ENCODE assay signal across 9 mouse cellular contexts in genomic region chr9:65552141-65552540, GRCm38 (mm10). TPM values are rescaled to one million over a fixed set of nuclear protein-coding genes. Genes with fewer than 3 reads are reported as not detected.
DNase-seq lines count a peak whose midpoint lies in the region; ATAC-seq and TF ChIP-seq lines count a peak whose summit lies in the region.
"Had no signal": no experiment of that assay in that cellular context is flagged by ENCODE, and none has a peak within 500 bp of the region (broad histone marks: within the 10 kb centered on the region; RNA-seq: fewer than 3 reads in every experiment).

No protein-coding gene starts in this region.

- no peak overlapping the region for H3K4me2 ChIP-seq in heart, embryonic 11.5 days
- H3K4me2 ChIP-seq in heart, postnatal 0 days (ENCODE audit: low read depth, low read length), result no peak overlapping the region
- no peak overlapping the region for H3K4me2 ChIP-seq in liver, postnatal 0 days (ENCODE audit: low read depth, low read length)

- intact Hi-C loops in left cerebral cortex, postnatal 10 days (cut with DNase I), result no loop called here

- no peak overlapping the region for H3K4me3 ChIP-seq in heart, embryonic 10.5 days
- no peak overlapping the region for H3K4me3 ChIP-seq in heart, embryonic 11.5 days (ENCODE audit: low read depth, low read length)
- no peak overlapping the region for H3K4me3 ChIP-seq in heart, postnatal 0 days (ENCODE audit: low read depth, low read length)
- H3K4me3 ChIP-seq in liver, postnatal 0 days (ENCODE audit: low read depth, low read length), result no peak overlapping the region

- H3K9ac ChIP-seq in heart, embryonic 11.5 days (ENCODE audit: low read depth, low read length), result no peak overlapping the region
- H3K9ac ChIP-seq in heart, postnatal 0 days (replicated peaks; ENCODE audit: low read depth, low read length), result no peak overlapping the region
- no peak overlapping the region for H3K9ac ChIP-seq in liver, postnatal 0 days (replicated peaks)

- peaks cover 60% of the 10 kb centered on the region for H3K4me1 ChIP-seq in heart, embryonic 10.5 days
- peaks cover 39% of the 10 kb centered on the region for H3K4me1 ChIP-seq in heart, embryonic 11.5 days (ENCODE audit: control insufficient read depth, insufficient read depth, low read length)
- H3K4me1 ChIP-seq in heart, postnatal 0 days (ENCODE audit: control insufficient read depth, insufficient read depth), result peaks cover 25% of the 10 kb centered on the region
- H3K4me1 ChIP-seq in liver, postnatal 0 days (ENCODE audit: insufficient read depth), result peaks cover 71% of the 10 kb centered on the region

- WGBS in heart, embryonic 10.5 days, result 82% methylated on average over 5 of the region's 5 CpGs
- 79% methylated on average over 5 of the region's 5 CpGs for WGBS in heart, embryonic 11.5 days (ENCODE audit: insufficient replicate concordance)
- WGBS in heart, postnatal 0 days, result 63% methylated on average over 5 of the region's 5 CpGs
- 40% methylated on average over 5 of the region's 5 CpGs for WGBS in liver, postnatal 0 days (ENCODE audit: insufficient replicate concordance)

- no peaks in the 10 kb centered on the region for H3K9me3 ChIP-seq in heart, embryonic 10.5 days
- no peaks in the 10 kb centered on the region for H3K9me3 ChIP-seq in heart, embryonic 11.5 days (replicated peaks; ENCODE audit: control insufficient read depth, low read length)
- no peaks in the 10 kb centered on the region for H3K9me3 ChIP-seq in heart, postnatal 0 days (replicated peaks; ENCODE audit: control insufficient read depth, low read length)
- H3K9me3 ChIP-seq in liver, postnatal 0 days (ENCODE audit: low read length), result no peaks in the 10 kb centered on the region

- peak overlapping the region; percentile 90 for H3K27ac ChIP-seq in heart, embryonic 10.5 days
- H3K27ac ChIP-seq in heart, embryonic 11.5 days (ENCODE audit: low read depth, low read length), result no peak overlapping the region
- H3K27ac ChIP-seq in heart, postnatal 0 days (ENCODE audit: low read depth), result peak overlapping the region; percentile 52
- peak overlapping the region; percentile 80 for H3K27ac ChIP-seq in liver, postnatal 0 days (ENCODE audit: low read depth)

- TF ChIP-seq CTCF in heart, postnatal 0 days (IDR thresholded peaks at IDR 0.05; ENCODE audit: low read depth), result no peak
- TF ChIP-seq CTCF in liver, postnatal 0 days (IDR thresholded peaks at IDR 0.05; ENCODE audit: low read depth), result no peak

- H3K27me3 ChIP-seq in heart, embryonic 10.5 days (ENCODE audit: insufficient read depth, poor library complexity, severe bottlenecking), result no peaks in the 10 kb centered on the region
- H3K27me3 ChIP-seq in heart, embryonic 11.5 days (ENCODE audit: control insufficient read depth, insufficient read depth, low read length), result no peaks in the 10 kb centered on the region
- no peaks in the 10 kb centered on the region for H3K27me3 ChIP-seq in heart, postnatal 0 days (ENCODE audit: control insufficient read depth, insufficient read depth, low read length)
- no peaks in the 10 kb centered on the region for H3K27me3 ChIP-seq in liver, postnatal 0 days (ENCODE audit: insufficient read depth, low read length)

- H3K36me3 ChIP-seq in heart, embryonic 10.5 days, result peaks cover 25% of the 10 kb centered on the region
- H3K36me3 ChIP-seq in heart, embryonic 11.5 days (ENCODE audit: control insufficient read depth, insufficient read depth, low read length), result no peaks in the 10 kb centered on the region
- peaks cover 16% of the 10 kb centered on the region for H3K36me3 ChIP-seq in heart, postnatal 0 days (replicated peaks; ENCODE audit: control insufficient read depth, insufficient read depth, low read length)
- peaks cover 38% of the 10 kb centered on the region for H3K36me3 ChIP-seq in liver, postnatal 0 days (replicated peaks; ENCODE audit: insufficient read depth, low read length)

- TF ChIP-seq EP300 in heart, postnatal 0 days (IDR thresholded peaks at IDR 0.05; ENCODE audit: low read depth), result no peak
- no peak for TF ChIP-seq EP300 in liver, postnatal 0 days (IDR thresholded peaks at IDR 0.05; ENCODE audit: low read depth)

- DNase-seq in heart, embryonic 10.5 days (ENCODE audit: low spot score), result peak; percentile 71
- no peak for DNase-seq in heart, postnatal 0 days (ENCODE audit: low spot score)
- DNase-seq in liver, postnatal 0 days, result no peak
- DNase-seq in urinary bladder, postnatal 4 days (ENCODE audit: low spot score in 2 of 2), result no peak
- DNase-seq in cerebellum, postnatal 10 days, result no peak
- no peak for DNase-seq in left cerebral cortex, postnatal 10 days (ENCODE audit: extremely low spot score in 1 of 2, low spot score in 2 of 2)
- DNase-seq: retina, postnatal 1 day had no signal

- no peak for ATAC-seq in heart, embryonic 11.5 days (replicated peaks; ENCODE audit: insufficient number of reproducible peaks, low FRiP score, low TSS enrichment)
- ATAC-seq in CD4-positive, CD25-positive, alpha-beta regulatory T cell, adult 4 months, result peak; percentile 8
- ATAC-seq in heart, postnatal 0 days (ENCODE audit: insufficient read depth, low read depth), result no peak
- ATAC-seq in liver, postnatal 0 days, result no peak

RNA-seq across cellular contexts. Expression of gene Plekho2, which starts 27.7 kb away (rescaled TPM):
- polyA plus RNA-seq in heart, embryonic 10.5 days (2016; fragmentation: Nextera tagmentation; extraction: Ambion mirVana), result 12.8 and 14.2 TPM in 2 replicates
- polyA plus RNA-seq in heart, embryonic 11.5 days (2014; fragmentation: Nextera tagmentation; extraction: Ambion mirVana), result 10.6 and 11.9 TPM in 2 replicates
- 10 to 100 TPM; 53.6 to 81.0 TPM for polyA plus RNA-seq in CD4-positive, CD25-positive, alpha-beta regulatory T cell, adult 4 months (2017; shearing (Covaris generic))
- 12.8 and 21.0 TPM in 2 replicates for total RNA-seq in heart, postnatal 0 days (2014; rRNA removed; ENCODE audit: low replicate concordance)
- 7.6 and 8.3 TPM in 2 replicates for polyA plus RNA-seq in heart, postnatal 0 days (2015; fragmentation: Nextera tagmentation; extraction: Ambion mirVana)
- 14.3 and 14.5 TPM in 2 replicates for polyA plus RNA-seq in liver, postnatal 0 days (2015; fragmentation: Nextera tagmentation; extraction: Ambion mirVana)
- 1 to 10 TPM; 4.9 to 9.5 TPM for total RNA-seq in left cerebral cortex, postnatal 10 days (2021)

RNA-seq across cellular contexts. Expression of gene Ankdd1a, which starts 32.1 kb away (rescaled TPM):
- not detected in 2 replicates for polyA plus RNA-seq in heart, embryonic 10.5 days (2016; fragmentation: Nextera tagmentation; extraction: Ambion mirVana)
- not detected in 2 replicates for polyA plus RNA-seq in heart, embryonic 11.5 days (2014; fragmentation: Nextera tagmentation; extraction: Ambion mirVana)
- under 1 TPM in 1 of 2 experiments, not detected in 1; 0.35 TPM for polyA plus RNA-seq in CD4-positive, CD25-positive, alpha-beta regulatory T cell, adult 4 months (2017; shearing (Covaris generic))
- not detected in 2 replicates for total RNA-seq in heart, postnatal 0 days (2014; rRNA removed; ENCODE audit: low replicate concordance)
- not detected in 2 replicates for polyA plus RNA-seq in heart, postnatal 0 days (2015; fragmentation: Nextera tagmentation; extraction: Ambion mirVana)
- not detected in 2 replicates for polyA plus RNA-seq in liver, postnatal 0 days (2015; fragmentation: Nextera tagmentation; extraction: Ambion mirVana)
- 1 to 10 TPM; 2.7 to 3.4 TPM for total RNA-seq in left cerebral cortex, postnatal 10 days (2021)

RNA-seq across cellular contexts. Expression of gene Pif1, which starts 34.8 kb away (rescaled TPM):
- 16.7 and 17.7 TPM in 2 replicates for polyA plus RNA-seq in heart, embryonic 10.5 days (2016; fragmentation: Nextera tagmentation; extraction: Ambion mirVana)
- polyA plus RNA-seq in heart, embryonic 11.5 days (2014; fragmentation: Nextera tagmentation; extraction: Ambion mirVana), result 7.6 and 9.5 TPM in 2 replicates
- polyA plus RNA-seq in CD4-positive, CD25-positive, alpha-beta regulatory T cell, adult 4 months (2017; shearing (Covaris generic)), result 1 to 10 TPM in 1 of 2 experiments, under 1 TPM in 1; 0.73 to 1.1 TPM
- total RNA-seq in heart, postnatal 0 days (2014; rRNA removed; ENCODE audit: low replicate concordance), result 7.1 and 32.7 TPM in 2 replicates
- polyA plus RNA-seq in heart, postnatal 0 days (2015; fragmentation: Nextera tagmentation; extraction: Ambion mirVana), result 2.5 and 2.6 TPM in 2 replicates
- 3.2 and 3.5 TPM in 2 replicates for polyA plus RNA-seq in liver, postnatal 0 days (2015; fragmentation: Nextera tagmentation; extraction: Ambion mirVana)
- total RNA-seq in left cerebral cortex, postnatal 10 days (2021), result 1 to 10 TPM in 1 of 2 experiments, under 1 TPM in 1; 0.79 to 1.1 TPM
